Mouse (Mus musculus) G1E (cell line): ENCODE data around the gene Galnt17. TPM values are rescaled to one million over a fixed set of nuclear protein-coding genes. Genes with fewer than 3 reads are reported as not detected.

Experiments
- ATAC-seq: 2 replicates; pipeline ENCODE4 v1.8.0; 2016; ENCODE audit warnings: mild to moderate bottlenecking; ENCODE audit not compliant: insufficient number of reproducible peaks, poor library complexity, low FRiP score, severe bottlenecking; ENCODE audit errors: extremely low read depth
- DNase-seq: peaks from one replicate; pipeline ENCODE4 v3.0.0; 2012; ENCODE audit warnings: low spot score
- H3K27me3 ChIP-seq: 2 replicates; pipeline ENCODE4 v1.6.1; 2012; ENCODE audit warnings: mild to moderate bottlenecking, low read length, inconsistent platforms; ENCODE audit not compliant: insufficient read depth
- H3K36me3 ChIP-seq: replicated peaks from 2 replicates; pipeline ENCODE3; 2012; ENCODE audit warnings: mild to moderate bottlenecking, inconsistent platforms
- H3K4me1 ChIP-seq: 2 replicates; pipeline ENCODE4 v1.6.1; 2012; ENCODE audit warnings: low read depth, low read length, inconsistent platforms, mixed read lengths; ENCODE audit not compliant: insufficient read depth
- H3K4me3 ChIP-seq: 2 replicates; pipeline ENCODE4 v1.5.1; 2012; ENCODE audit warnings: low read depth, mild to moderate bottlenecking, inconsistent platforms, low read length, moderate library complexity, mixed read lengths
- H3K9me3 ChIP-seq: replicated peaks from 2 replicates; pipeline ENCODE4 v1.6.1; 2012; ENCODE audit warnings: inconsistent platforms
- CTCF ChIP-seq: IDR thresholded peaks from 2 replicates; pipeline ENCODE4 v1.5.1; 2012; ENCODE audit warnings: low read depth, low read length, inconsistent platforms, mixed read lengths
- GATA1 ChIP-seq: IDR thresholded peaks from 2 replicates; pipeline ENCODE4 v1.6.1; 2012; ENCODE audit warnings: borderline replicate concordance, low read length, inconsistent platforms, mixed read lengths
- GATA2 ChIP-seq: IDR thresholded peaks from 2 replicates; pipeline ENCODE4 v1.6.1; 2012; ENCODE audit warnings: low read depth, low read length, inconsistent platforms, borderline replicate concordance
- POLR2AphosphoS5 ChIP-seq: IDR thresholded peaks from 2 replicates; pipeline ENCODE4 v1.6.1; 2012; ENCODE audit warnings: low read depth, low read length, inconsistent platforms; ENCODE audit not compliant: insufficient replicate concordance
- TAL1 ChIP-seq: conservative IDR thresholded peaks from 2 replicates; pipeline ENCODE4 v1.6.1; 2012; ENCODE audit warnings: low read depth, low read length, inconsistent platforms, mixed read lengths
- polyA plus RNA-seq: library from polyadenylated mRNA; stranded (reverse); fragments of >175 nt; gene quantifications from 2 replicates; pipeline ENCODE4 v1.2.3, GENCODE M21; 2012
- total RNA-seq, 2 experiments: library from RNA; stranded (forward) in 1 of 2; stranded (reverse) in 1 of 2; fragments of 200-1000 nt in 1 of 2; fragments of >200 nt in 1 of 2; fragmentation: Nextera tagmentation in 1 of 2; gene quantifications; 2 replicates each; pipeline ENCODE4 v1.2.3; 2014 to 2017

Galnt17 gene
- total and polyA plus RNA-seq, 3 experiments, result 0.22 TPM; not detected in 2

DNA sequence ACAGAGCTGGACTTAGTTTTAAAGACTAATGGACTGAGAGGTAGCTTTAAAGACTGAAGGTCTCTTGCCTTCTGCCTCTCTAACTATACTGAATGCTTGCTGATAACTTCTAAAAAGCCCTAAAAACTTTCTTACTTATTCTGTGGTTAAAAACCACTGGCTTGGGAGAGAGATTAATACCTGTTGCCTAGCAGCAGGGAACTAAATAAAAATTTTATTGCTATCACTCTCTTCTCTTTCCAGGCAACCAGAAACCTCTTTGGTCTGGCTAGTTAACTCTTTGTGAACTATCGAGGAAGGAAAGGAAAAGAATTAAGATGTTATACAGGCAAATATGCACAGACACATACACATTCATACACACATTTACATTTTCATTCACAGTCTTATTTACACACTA is 377.3 kb downstream of the Galnt17 start:
- no peaks in the 10 kb centered on the region for H3K4me1 ChIP-seq
- H3K9me3 ChIP-seq, result peaks cover 51% of the 10 kb centered on the region
- ATAC-seq, result no peak
- no peaks in the 10 kb centered on the region for H3K36me3 ChIP-seq
- no peak overlapping the region for H3K4me3 ChIP-seq
- no peak for DNase-seq
- TF ChIP-seq POLR2AphosphoS5 (no peak), TAL1 (no peak), CTCF (no peak), GATA1 (no peak), GATA2 (no peak)
- no peaks in the 10 kb centered on the region for H3K27me3 ChIP-seq

DNA sequence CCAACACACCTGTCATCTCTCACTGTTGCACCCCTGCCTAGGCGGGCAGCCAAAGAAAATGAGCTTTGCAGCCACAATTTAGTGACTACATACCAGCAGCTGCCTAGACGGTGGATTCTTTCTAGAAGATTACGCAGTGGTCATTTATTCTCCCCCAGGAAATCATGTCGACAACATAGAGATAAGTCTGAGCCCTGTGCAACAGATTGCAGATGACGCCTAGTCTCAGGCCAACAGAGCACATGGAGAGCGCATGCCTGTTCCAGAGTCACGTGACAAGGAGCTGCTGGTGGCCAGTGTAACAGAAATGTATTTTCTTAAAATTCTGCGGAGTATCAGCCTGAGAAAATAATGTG is 380.5 kb downstream of the Galnt17 start:
- DNase-seq (no peak), ATAC-seq (no peak)
- no peaks in the 10 kb centered on the region for H3K27me3 ChIP-seq
- peaks cover 55% of the 10 kb centered on the region for H3K9me3 ChIP-seq
- H3K4me3 ChIP-seq, result no peak overlapping the region
- no peaks in the 10 kb centered on the region for H3K36me3 ChIP-seq
- no peaks in the 10 kb centered on the region for H3K4me1 ChIP-seq
- no peak for TF ChIP-seq CTCF
- no peak for TF ChIP-seq TAL1
- no peak for TF ChIP-seq GATA1
- no peak for TF ChIP-seq POLR2AphosphoS5
- TF ChIP-seq GATA2, result no peak

DNA sequence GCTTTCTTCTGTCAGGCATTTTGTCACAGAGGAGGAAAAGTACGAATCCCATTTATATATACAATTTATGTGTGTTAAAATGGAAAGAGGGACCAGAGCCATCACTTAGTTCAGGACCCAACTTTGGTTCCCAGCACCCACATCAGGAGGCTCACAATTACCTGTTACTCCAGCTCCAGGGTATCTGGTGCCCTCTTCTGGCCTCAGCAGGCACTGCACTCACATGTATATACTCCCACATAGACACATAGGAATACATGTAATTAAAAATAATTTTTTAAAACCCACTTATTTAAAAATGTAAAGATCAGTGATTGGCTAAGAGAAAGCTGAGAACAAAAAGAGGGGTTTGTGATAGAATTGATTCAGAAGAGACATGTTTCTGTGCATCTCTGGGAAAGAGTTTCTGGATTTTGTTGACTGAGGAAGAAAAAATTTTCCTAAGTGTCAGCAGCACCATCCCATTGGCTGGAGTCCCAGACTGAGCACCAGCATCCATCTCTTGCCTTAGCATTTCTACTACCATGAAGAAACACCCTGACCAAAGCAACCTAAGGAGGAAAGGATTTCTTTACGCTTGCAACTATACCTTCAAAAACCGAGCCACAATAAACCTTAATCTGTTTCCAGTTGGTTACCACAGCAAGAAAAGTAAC is 381.0 kb downstream of the Galnt17 start:
- H3K27me3 ChIP-seq, result no peaks in the 10 kb centered on the region
- no peaks in the 10 kb centered on the region for H3K36me3 ChIP-seq
- ATAC-seq, result no peak
- TF ChIP-seq CTCF (no peak), TAL1 (no peak), GATA1 (no peak), POLR2AphosphoS5 (no peak), GATA2 (no peak)
- DNase-seq, result no peak
- no peaks in the 10 kb centered on the region for H3K4me1 ChIP-seq
- no peak overlapping the region for H3K4me3 ChIP-seq
- peaks cover 51% of the 10 kb centered on the region for H3K9me3 ChIP-seq

DNA sequence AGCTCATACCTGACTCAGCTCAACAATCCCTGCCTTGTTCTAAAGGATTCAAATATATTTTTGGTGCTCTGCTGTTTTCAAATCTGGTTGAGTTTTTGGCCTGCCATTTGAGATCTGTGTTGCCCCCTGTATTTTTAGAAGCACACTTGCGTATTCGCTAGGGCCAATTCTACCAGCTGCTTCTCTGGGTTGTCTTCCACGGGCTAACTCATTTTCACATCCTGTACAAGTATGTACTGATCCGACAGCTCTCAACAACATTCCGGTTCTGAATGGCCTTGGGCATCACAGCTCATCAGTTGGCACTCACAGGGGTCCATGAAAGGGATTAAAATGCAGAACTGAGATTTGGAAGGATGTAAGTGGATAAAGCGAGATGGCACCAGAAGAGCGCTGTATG is 382.6 kb downstream of the Galnt17 start:
- Histone ChIP-seq H3K36me3 (no peaks in the 10 kb centered on the region), H3K4me3 (no peak overlapping the region), H3K4me1 (no peaks in the 10 kb centered on the region), H3K9me3 (peaks cover 62% of the 10 kb centered on the region), H3K27me3 (no peaks in the 10 kb centered on the region)
- DNase-seq (no peak), ATAC-seq (no peak)
- TF ChIP-seq TAL1 (no peak), GATA1 (no peak), GATA2 (no peak), POLR2AphosphoS5 (no peak), CTCF (no peak)

DNA sequence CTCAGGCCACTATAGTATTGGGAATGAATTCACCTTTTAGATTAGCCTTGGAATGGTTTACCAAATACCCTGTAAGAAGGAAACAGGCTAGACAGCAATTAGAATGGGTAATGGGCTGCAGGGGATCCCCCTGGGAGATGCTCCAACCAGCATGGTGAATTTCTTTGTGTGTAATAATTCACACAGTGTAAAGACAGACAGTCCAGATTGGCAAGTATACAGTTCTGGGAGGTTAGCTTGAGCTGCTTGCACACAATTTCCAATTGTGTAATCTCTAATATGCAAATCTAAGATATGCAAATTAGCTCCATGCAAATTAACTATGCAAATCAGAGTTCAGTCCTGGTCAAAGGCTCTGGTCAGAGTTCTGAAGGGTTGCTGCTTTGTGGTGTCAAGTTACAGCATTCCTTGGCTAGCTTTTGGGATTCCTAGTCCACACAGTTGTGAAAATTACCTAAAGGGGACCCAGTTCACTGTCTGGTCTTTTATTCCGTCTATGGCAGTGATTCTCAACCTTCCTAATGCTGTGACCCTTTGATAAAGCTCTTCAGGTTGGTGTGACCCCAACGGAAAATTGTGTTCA is 384.0 kb downstream of the Galnt17 start:
- H3K27me3 ChIP-seq, result no peaks in the 10 kb centered on the region
- no peak overlapping the region for H3K4me3 ChIP-seq
- H3K9me3 ChIP-seq, result peaks cover 63% of the 10 kb centered on the region
- no peak for ATAC-seq
- DNase-seq, result no peak
- TF ChIP-seq GATA1 (no peak), POLR2AphosphoS5 (no peak), CTCF (no peak), GATA2 (no peak), TAL1 (no peak)
- no peaks in the 10 kb centered on the region for H3K4me1 ChIP-seq
- H3K36me3 ChIP-seq, result no peaks in the 10 kb centered on the region

DNA sequence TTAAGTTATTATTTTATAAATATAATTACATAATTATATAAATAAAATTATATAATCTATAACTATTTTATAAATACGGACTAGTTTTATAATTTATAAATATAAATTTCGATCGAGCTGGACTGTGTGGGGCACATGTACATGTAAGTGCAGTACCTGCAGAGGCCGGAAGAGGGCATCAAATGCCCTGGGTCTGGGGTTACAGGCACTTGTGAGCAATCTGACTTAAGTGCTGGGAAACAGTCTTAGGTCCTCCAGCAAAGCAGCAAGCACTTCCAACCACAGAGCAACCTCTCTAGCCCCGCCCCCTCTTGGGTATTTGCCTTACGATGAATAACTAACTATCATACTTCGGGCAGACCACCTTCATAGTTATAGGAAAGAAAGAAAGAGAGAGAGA is 388.3 kb downstream of the Galnt17 start:
- Histone ChIP-seq H3K4me1 (no peaks in the 10 kb centered on the region), H3K36me3 (no peaks in the 10 kb centered on the region), H3K27me3 (no peaks in the 10 kb centered on the region), H3K9me3 (peaks cover 69% of the 10 kb centered on the region), H3K4me3 (no peak overlapping the region)
- TF ChIP-seq CTCF (no peak), GATA1 (no peak), POLR2AphosphoS5 (no peak), GATA2 (no peak), TAL1 (no peak)
- DNase-seq (no peak), ATAC-seq (no peak)

DNA sequence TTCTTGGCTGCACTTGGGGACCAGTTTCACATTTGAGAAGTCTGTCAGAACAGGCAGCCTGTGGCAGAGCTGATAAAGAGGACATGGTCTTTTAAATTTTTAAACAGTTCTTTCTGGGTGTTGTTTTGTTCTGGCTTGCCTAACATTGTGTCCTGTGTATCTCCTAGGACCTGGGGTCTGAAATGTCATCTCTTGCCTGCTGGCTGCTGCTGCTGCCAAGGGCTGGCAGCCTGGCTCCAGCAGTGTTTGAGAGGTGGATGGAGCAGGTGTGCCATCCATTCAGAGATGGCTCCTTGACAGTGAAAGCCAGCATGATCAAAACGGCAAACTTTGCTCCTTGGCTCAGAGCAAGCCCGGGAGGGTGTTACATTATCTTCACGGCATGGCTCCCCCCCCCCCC is 393.7 kb downstream of the Galnt17 start:
- no peak for DNase-seq
- Histone ChIP-seq H3K36me3 (no peaks in the 10 kb centered on the region), H3K9me3 (peaks cover 71% of the 10 kb centered on the region), H3K27me3 (no peaks in the 10 kb centered on the region), H3K4me1 (no peaks in the 10 kb centered on the region), H3K4me3 (no peak overlapping the region)
- no peak for TF ChIP-seq TAL1
- no peak for TF ChIP-seq POLR2AphosphoS5
- TF ChIP-seq GATA1, result no peak
- TF ChIP-seq CTCF, result no peak
- TF ChIP-seq GATA2, result no peak
- ATAC-seq, result no peak
